Mouse (Mus musculus) testis, postnatal 10 days (tissue): ENCODE measurements around the gene Kl.
A peak's percentile ranks its signal among the peaks of the same experiment; 100 is the strongest.

Experiments used
- DNase-seq: peaks from one replicate; pipeline ENCODE4 v3.0.0; 2021; ENCODE audit warnings: low spot score

Gene Kl

GRCm38 (mm10) chr5:151034715-151035512, 82.5 kb downstream of the Kl start:
- DNase-seq, result no peak

- peak; percentile 49 for DNase-seq
These were observed 85.5 kb downstream of the Kl start for GRCm38 (mm10) chr5:151037871-151038270.

- DNase-seq, result no peak
These were observed 90.5 kb downstream of the Kl start for GRCm38 (mm10) chr5:151042911-151043310.
